ENCODE assay signal across 16 mouse cellular contexts in genomic region chr2:31746835-31747234, GRCm38 (mm10). TPM values are rescaled to one million over a fixed set of nuclear protein-coding genes. Genes with fewer than 3 reads are reported as not detected.
DNase-seq lines count a peak whose midpoint lies in the region; ATAC-seq and TF ChIP-seq lines count a peak whose summit lies in the region.
"Had no signal": no experiment of that assay in that cellular context is flagged by ENCODE, and none has a peak within 500 bp of the region (broad histone marks: within the 10 kb centered on the region; RNA-seq: fewer than 3 reads in every experiment).

No protein-coding gene starts in this region.

- no peaks in the 10 kb centered on the region for H3K27me3 ChIP-seq in embryonic facial prominence, embryonic 14.5 days (replicated peaks; ENCODE audit: control insufficient read depth, insufficient read depth, low read length)
- H3K27me3 ChIP-seq: embryonic facial prominence, embryonic 12.5 days; forebrain, embryonic 12.5 days; heart, embryonic 15.5 days; midbrain, embryonic 15.5 days; neural tube, embryonic 13.5 days had no signal

- H3K4me1 ChIP-seq in embryonic facial prominence, embryonic 14.5 days (ENCODE audit: control insufficient read depth, insufficient read depth, low read length), result peaks cover 48% of the 10 kb centered on the region

- ATAC-seq in embryonic facial prominence, embryonic 14.5 days (ENCODE audit: low read depth), result peak; percentile 19; the same call in 1 of the 2 replicates
- ATAC-seq: midbrain, embryonic 15.5 days had no signal

- no peak overlapping the region for H3K4me3 ChIP-seq in layer of hippocampus, adult 2 months
- H3K4me3 ChIP-seq in embryonic facial prominence, embryonic 14.5 days (ENCODE audit: low read depth, low read length), result no peak overlapping the region
- H3K4me3 ChIP-seq: embryonic facial prominence, embryonic 12.5 days; forebrain, embryonic 12.5 days; heart, embryonic 15.5 days; midbrain, embryonic 15.5 days; neural tube, embryonic 13.5 days had no signal

- no peak overlapping the region for H3K4me2 ChIP-seq in embryonic facial prominence, embryonic 14.5 days (ENCODE audit: low read depth, low read length)
- H3K4me2 ChIP-seq: embryonic facial prominence, embryonic 12.5 days; forebrain, embryonic 12.5 days; heart, embryonic 15.5 days; midbrain, embryonic 15.5 days; neural tube, embryonic 13.5 days had no signal

- no peak for DNase-seq in layer of hippocampus, adult 2 months (ENCODE audit: low spot score in 2 of 2)
- no peak for DNase-seq in layer of hippocampus, adult 9-11 months
- DNase-seq in R1 (ENCODE audit: low read depth, low spot score), result peak; percentile 41
- DNase-seq in embryonic facial prominence, embryonic 14.5 days (ENCODE audit: low spot score), result no peak
- peak; percentile 56 for DNase-seq in retina, embryonic 14.5 days (ENCODE audit: low spot score)
- DNase-seq in adrenal gland, adult 2 months, result no peak
- no peak for DNase-seq in cerebellum, adult 18-20 months
- DNase-seq: cerebellum, adult 8-10 months; kidney, postnatal 36 days; lung, postnatal 36 days; thymus, postnatal 36 days had no signal

- WGBS in embryonic facial prominence, embryonic 14.5 days, result 48% methylated on average over 4 of the region's 4 CpGs

- peak overlapping the region; percentile 63 for H3K27ac ChIP-seq in layer of hippocampus, adult 2 months
- H3K27ac ChIP-seq in embryonic facial prominence, embryonic 14.5 days (replicated peaks; ENCODE audit: low read depth, low read length), result no peak overlapping the region
- H3K27ac ChIP-seq: embryonic facial prominence, embryonic 12.5 days; forebrain, embryonic 12.5 days; heart, embryonic 15.5 days; midbrain, embryonic 15.5 days; neural tube, embryonic 13.5 days had no signal

- H3K36me3 ChIP-seq in embryonic facial prominence, embryonic 14.5 days (ENCODE audit: control insufficient read depth, insufficient read depth, low read length), result no peaks in the 10 kb centered on the region
- H3K36me3 ChIP-seq: embryonic facial prominence, embryonic 12.5 days; forebrain, embryonic 12.5 days; heart, embryonic 15.5 days; midbrain, embryonic 15.5 days; neural tube, embryonic 13.5 days had no signal

- no peak overlapping the region for H3K9ac ChIP-seq in embryonic facial prominence, embryonic 14.5 days (ENCODE audit: low read depth, low read length)
- H3K9ac ChIP-seq: forebrain, embryonic 12.5 days; heart, embryonic 15.5 days; midbrain, embryonic 15.5 days; neural tube, embryonic 13.5 days had no signal

- no peak for TF ChIP-seq CTCF in layer of hippocampus, adult 2 months (conservative IDR thresholded peaks at IDR 0.05)

- H3K9me3 ChIP-seq in embryonic facial prominence, embryonic 14.5 days (ENCODE audit: control insufficient read depth, low read length), result no peaks in the 10 kb centered on the region
- H3K9me3 ChIP-seq: embryonic facial prominence, embryonic 12.5 days; forebrain, embryonic 12.5 days; heart, embryonic 15.5 days; midbrain, embryonic 15.5 days; neural tube, embryonic 13.5 days had no signal

RNA-seq across cellular contexts. Expression of gene Abl1, which starts 58.7 kb away (rescaled TPM):
- total RNA-seq in layer of hippocampus, adult 2 months (2021), result 10 to 100 TPM; 44.1 to 44.7 TPM
- 47.8 and 48.9 TPM in 2 replicates for polyA plus RNA-seq in embryonic facial prominence, embryonic 14.5 days (2014; fragmentation: Nextera tagmentation; extraction: Ambion mirVana)
- total RNA-seq in adrenal gland, adult 2 months (2021), result 10 to 100 TPM; 57.0 to 62.7 TPM
- 56.0 and 63.5 TPM in 2 replicates for polyA plus RNA-seq in adrenal gland, adult 2 months (2012; rRNA removed)

Comparison
In these comparisons a context has a peak if more than half of its experiments do, and no peak if none do; other contexts are left out.
1. DNase-seq: peak in R1 (single experiment) and retina, embryonic 14.5 days (single experiment); none in layer of hippocampus, adult 2 months (0 of 2), layer of hippocampus, adult 9-11 months (single experiment), embryonic facial prominence, embryonic 14.5 days (single experiment), adrenal gland, adult 2 months (single experiment) and cerebellum, adult 18-20 months (0 of 2).